Mouse (Mus musculus) bone marrow, adult 2 months (tissue): ENCODE results near the gene Vmp1.

ENCODE experiments used
- CTCF ChIP-seq: fragments of 200-500 bp; IDR thresholded peaks from 2 replicates; pipeline ENCODE4 v1.5.1; 2011; ENCODE audit warnings: low read length, control low read depth; ENCODE audit not compliant: control insufficient read depth, insufficient read depth
- POLR2A ChIP-seq: fragments of 200-500 bp; IDR thresholded peaks from 2 replicates; pipeline ENCODE4 v1.6.1; 2011; ENCODE audit warnings: low read depth, mild to moderate bottlenecking, control low read depth, low read length, borderline replicate concordance; ENCODE audit not compliant: control insufficient read depth

DNA sequence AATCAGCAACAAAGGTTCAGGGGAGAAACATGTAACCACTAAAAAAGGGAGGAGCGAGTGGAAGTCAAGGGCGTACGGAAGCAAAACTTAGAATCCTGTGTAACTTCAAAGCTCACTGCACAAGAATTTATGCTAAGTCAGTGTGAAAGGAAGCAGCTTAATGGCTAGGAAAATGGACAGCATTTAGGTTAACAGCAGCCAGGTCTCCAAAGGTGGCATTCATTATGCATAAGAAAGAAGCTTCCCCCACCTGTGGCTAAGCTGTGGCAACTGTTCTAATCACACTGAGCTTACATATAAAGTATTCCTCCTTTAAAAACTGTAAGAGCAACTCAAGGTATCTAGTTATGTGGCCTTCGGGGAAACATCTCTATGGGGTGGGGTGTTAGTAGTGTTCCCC is 17.5 kb upstream of the Vmp1 start:
- no peak for TF ChIP-seq POLR2A
- no peak for TF ChIP-seq CTCF
